Mouse (Mus musculus): ENCODE measurements at regions not wholly inside any gene's neighbourhood (a gene's known extent, or its start where the extent isn't known, plus 50 kb on each side); places are given as distances from the start of the nearest gene placed in this dataset.

DNA sequence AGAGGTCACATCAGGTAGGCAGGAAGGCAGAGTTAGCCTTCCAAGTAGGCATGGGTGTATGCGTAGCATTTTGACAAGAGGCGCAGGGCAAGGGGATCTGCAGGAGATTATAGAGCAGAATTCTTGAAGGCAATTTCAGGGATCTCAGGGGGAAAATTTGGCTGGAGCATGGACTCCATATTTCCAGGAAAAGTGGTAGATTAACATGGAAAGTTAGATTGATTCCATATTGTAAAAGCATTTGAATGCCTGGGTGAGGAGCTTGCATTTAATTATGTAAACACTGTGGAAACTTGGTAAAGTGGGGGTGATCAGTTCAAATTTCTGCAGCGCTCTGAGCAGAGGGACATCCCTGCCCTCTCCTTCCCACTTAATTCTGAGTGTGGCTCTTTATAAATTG, 146.7 kb downstream of the Pax3 start:
- no peak overlapping the region for H3K4me2 ChIP-seq (replicated peaks; ENCODE audit: low read depth, low read length)
- ATAC-seq (ENCODE audit: low FRiP score, low TSS enrichment), result no peak
- 94% methylated on average over 3 of the region's 3 CpGs for WGBS
- no peak overlapping the region for H3K9ac ChIP-seq (replicated peaks; ENCODE audit: low read length)
- no peaks in the 10 kb centered on the region for H3K9me3 ChIP-seq (ENCODE audit: low read length)
- no peak overlapping the region for H3K4me3 ChIP-seq (ENCODE audit: low read length)
- H3K4me1 ChIP-seq (ENCODE audit: insufficient read depth, low read length), result no peaks in the 10 kb centered on the region
- H3K27ac ChIP-seq (ENCODE audit: low read length), result no peak overlapping the region
- no peaks in the 10 kb centered on the region for H3K36me3 ChIP-seq (ENCODE audit: insufficient read depth, low read length)
- H3K27me3 ChIP-seq (ENCODE audit: insufficient read depth, low read length), result no peaks in the 10 kb centered on the region

DNA sequence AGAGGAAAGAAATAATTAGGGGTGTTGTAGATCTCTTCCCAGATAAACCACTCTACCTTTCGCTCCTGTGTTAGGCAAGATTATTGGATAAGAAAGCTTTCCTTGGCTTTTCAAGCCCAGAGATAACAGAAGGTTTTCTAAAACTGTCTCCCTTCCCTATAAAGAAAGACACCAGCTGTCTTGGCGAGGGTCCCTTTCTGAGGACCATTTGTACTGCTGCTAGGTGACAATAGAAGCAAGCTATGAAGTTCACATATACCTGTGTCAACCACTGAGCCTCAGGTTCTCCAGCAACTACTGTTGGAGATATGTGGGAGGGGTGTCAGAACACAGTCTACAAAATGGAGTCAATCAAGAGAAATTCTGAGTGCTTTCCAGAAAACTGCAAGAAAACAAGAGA, 164.6 kb downstream of the Pax3 start:
- Histone ChIP-seq H3K4me1 (ENCODE audit: insufficient read depth, low read length) (no peaks in the 10 kb centered on the region), H3K36me3 (ENCODE audit: insufficient read depth, low read length) (no peaks in the 10 kb centered on the region), H3K4me2 (replicated peaks; ENCODE audit: low read depth, low read length) (no peak overlapping the region), H3K4me3 (ENCODE audit: low read length) (no peak overlapping the region), H3K27me3 (ENCODE audit: insufficient read depth, low read length) (no peaks in the 10 kb centered on the region), H3K27ac (ENCODE audit: low read length) (no peak overlapping the region), H3K9me3 (ENCODE audit: low read length) (no peaks in the 10 kb centered on the region), H3K9ac (replicated peaks; ENCODE audit: low read length) (no peak overlapping the region)
- no peak for ATAC-seq (ENCODE audit: low FRiP score, low TSS enrichment)
- 73% methylated on average over 2 of the region's 2 CpGs for WGBS

DNA sequence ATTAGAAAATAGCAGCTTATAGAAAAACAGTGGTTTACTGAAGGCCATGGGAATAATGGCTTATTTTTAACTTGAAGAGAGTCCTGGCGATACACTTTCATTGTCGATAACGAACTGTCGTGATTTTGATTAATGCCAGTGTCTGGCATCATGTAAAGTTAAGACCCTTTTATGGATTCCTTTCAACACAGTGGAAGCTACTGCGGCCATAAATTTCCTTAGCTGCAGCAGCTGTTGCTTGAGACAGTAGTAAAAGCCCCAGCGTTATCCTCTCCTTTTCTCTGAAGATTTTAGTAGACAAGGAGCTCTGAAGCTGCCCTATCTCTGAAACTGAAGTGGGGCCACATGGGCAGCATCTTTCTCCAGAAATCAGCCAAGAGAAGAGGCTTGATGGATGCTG, 175.2 kb downstream of the Pax3 start:
- no peaks in the 10 kb centered on the region for H3K36me3 ChIP-seq (ENCODE audit: insufficient read depth, low read length)
- WGBS, result 8% methylated on average over 6 of the region's 6 CpGs
- H3K9ac ChIP-seq (replicated peaks; ENCODE audit: low read length), result no peak overlapping the region
- no peaks in the 10 kb centered on the region for H3K9me3 ChIP-seq (ENCODE audit: low read length)
- no peaks in the 10 kb centered on the region; the same call in 1 of the 2 replicates for H3K4me1 ChIP-seq (ENCODE audit: insufficient read depth, low read length)
- ATAC-seq (ENCODE audit: low FRiP score, low TSS enrichment), result no peak
- peaks cover 62% of the 10 kb centered on the region for H3K27me3 ChIP-seq (ENCODE audit: insufficient read depth, low read length)
- no peak overlapping the region for H3K27ac ChIP-seq (ENCODE audit: low read length)
- H3K4me2 ChIP-seq (replicated peaks; ENCODE audit: low read depth, low read length), result no peak overlapping the region
- H3K4me3 ChIP-seq (ENCODE audit: low read length), result no peak overlapping the region

DNA sequence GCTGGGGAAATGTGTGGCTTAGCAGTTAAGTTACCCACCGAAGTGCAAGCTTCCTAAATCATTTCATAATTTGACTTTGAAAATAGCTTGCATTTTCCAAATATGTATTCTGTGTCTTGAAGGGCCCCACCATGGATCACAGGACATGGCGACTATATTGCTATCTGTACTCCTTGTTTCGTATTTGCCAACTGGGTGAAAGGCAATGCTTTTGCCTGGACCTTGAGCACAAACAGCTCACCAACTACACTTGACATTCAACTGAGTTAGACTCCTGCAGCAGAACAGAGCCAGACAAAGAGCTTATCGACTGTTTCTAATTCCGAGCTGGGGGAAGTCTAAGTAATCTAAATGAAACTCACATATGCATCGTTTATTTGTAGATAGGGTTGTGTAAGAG, 175.9 kb downstream of the Pax3 start:
- H3K27me3 ChIP-seq (ENCODE audit: insufficient read depth, low read length), result peaks cover 64% of the 10 kb centered on the region
- H3K36me3 ChIP-seq (ENCODE audit: insufficient read depth, low read length), result no peaks in the 10 kb centered on the region
- ATAC-seq (ENCODE audit: low FRiP score, low TSS enrichment), result no peak
- H3K4me1 ChIP-seq (ENCODE audit: insufficient read depth, low read length), result no peaks in the 10 kb centered on the region; the same call in 1 of the 2 replicates
- no peak overlapping the region for H3K9ac ChIP-seq (replicated peaks; ENCODE audit: low read length)
- H3K4me2 ChIP-seq (replicated peaks; ENCODE audit: low read depth, low read length), result no peak overlapping the region
- 81% methylated on average over 6 of the region's 6 CpGs for WGBS
- no peaks in the 10 kb centered on the region for H3K9me3 ChIP-seq (ENCODE audit: low read length)
- H3K27ac ChIP-seq (ENCODE audit: low read length), result no peak overlapping the region
- no peak overlapping the region for H3K4me3 ChIP-seq (ENCODE audit: low read length)

DNA sequence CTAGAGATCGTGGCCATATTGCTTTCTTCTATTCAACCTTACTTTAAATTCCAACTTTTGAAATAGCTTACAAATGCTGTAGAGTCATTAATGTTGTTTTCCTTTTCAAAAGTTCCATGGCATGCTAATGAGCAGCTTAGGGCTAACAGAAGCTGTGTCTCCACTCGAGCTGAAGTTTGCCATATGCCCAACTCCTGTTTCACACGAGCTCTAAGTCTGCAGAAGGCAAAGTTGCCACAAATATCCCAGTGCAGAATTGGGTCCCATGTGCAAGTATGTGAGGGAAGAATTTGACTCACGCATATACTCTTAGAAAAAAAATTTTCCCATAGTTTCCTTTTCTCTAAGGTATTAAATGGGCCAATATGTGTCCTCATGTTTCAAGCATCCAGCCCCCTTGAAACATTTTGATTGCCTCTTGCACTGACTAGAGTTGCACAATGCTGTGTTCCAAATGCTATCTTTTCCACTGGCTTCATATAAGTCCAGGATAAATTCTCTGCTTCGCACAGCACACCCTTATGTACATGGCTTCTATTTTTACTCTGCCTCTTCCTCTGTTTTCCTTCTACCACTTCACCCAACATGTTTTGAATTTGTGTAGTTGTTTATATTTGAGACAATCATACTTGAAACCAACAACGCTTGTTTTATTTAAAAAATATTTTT, 178.9 kb downstream of the Pax3 start:
- Histone ChIP-seq H3K4me3 (ENCODE audit: low read length) (no peak overlapping the region), H3K4me1 (ENCODE audit: insufficient read depth, low read length) (no peaks in the 10 kb centered on the region; the same call in 1 of the 2 replicates), H3K4me2 (replicated peaks; ENCODE audit: low read depth, low read length) (no peak overlapping the region), H3K27me3 (ENCODE audit: insufficient read depth, low read length) (peaks cover 74% of the 10 kb centered on the region), H3K27ac (ENCODE audit: low read length) (no peak overlapping the region), H3K9ac (replicated peaks; ENCODE audit: low read length) (no peak overlapping the region), H3K36me3 (ENCODE audit: insufficient read depth, low read length) (no peaks in the 10 kb centered on the region), H3K9me3 (ENCODE audit: low read length) (no peaks in the 10 kb centered on the region)
- no peak for ATAC-seq (ENCODE audit: low FRiP score, low TSS enrichment)
- 81% methylated on average over 6 of the region's 6 CpGs for WGBS

DNA sequence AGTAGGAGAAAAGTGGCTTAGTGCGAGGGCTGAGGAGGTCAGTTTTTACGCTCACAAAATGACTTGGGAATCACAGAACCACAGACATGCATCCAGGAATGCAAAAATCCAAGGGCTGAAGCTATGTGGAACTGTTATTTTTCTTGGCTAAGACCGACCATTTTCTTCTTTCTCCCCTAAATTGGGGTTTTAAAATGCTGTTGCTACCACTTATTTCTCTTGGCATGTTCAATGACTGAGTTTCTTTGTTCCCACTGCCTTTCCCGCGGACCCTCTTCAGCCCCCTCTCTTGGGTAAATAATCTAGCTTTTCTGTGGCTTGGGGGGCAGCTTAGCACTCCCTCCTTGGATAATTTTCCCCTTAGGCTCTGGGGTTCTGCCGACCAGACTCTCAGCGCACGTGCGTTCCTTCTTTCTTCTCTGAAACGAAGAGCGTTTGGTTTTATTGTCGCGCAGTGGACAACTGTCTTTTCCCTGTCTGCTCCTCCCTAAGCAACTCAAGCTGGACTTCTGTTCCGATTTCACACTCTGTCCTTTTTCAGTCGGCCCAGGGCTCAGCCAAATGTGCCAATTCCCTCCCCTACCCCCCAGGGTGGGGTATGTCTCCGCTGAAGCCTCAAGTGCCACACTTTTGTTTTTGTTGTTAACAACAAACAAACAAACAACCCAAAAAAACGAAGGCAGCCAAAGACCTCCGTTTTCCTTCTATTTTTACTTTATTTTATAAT, 180.2 kb downstream of the Pax3 start:
- no peak overlapping the region for H3K4me3 ChIP-seq (ENCODE audit: low read length)
- H3K27ac ChIP-seq (ENCODE audit: low read length), result no peak overlapping the region
- no peak overlapping the region for H3K9ac ChIP-seq (replicated peaks; ENCODE audit: low read length)
- H3K27me3 ChIP-seq (ENCODE audit: insufficient read depth, low read length), result peaks cover 79% of the 10 kb centered on the region
- ATAC-seq (ENCODE audit: low FRiP score, low TSS enrichment), result no peak
- H3K4me1 ChIP-seq (ENCODE audit: insufficient read depth, low read length), result no peaks in the 10 kb centered on the region; the same call in 1 of the 2 replicates
- H3K4me2 ChIP-seq (replicated peaks; ENCODE audit: low read depth, low read length), result peak overlapping the region; percentile 26
- no peaks in the 10 kb centered on the region for H3K9me3 ChIP-seq (ENCODE audit: low read length)
- H3K36me3 ChIP-seq (ENCODE audit: insufficient read depth, low read length), result no peaks in the 10 kb centered on the region
- WGBS, result 19% methylated on average over 18 of the region's 18 CpGs

DNA sequence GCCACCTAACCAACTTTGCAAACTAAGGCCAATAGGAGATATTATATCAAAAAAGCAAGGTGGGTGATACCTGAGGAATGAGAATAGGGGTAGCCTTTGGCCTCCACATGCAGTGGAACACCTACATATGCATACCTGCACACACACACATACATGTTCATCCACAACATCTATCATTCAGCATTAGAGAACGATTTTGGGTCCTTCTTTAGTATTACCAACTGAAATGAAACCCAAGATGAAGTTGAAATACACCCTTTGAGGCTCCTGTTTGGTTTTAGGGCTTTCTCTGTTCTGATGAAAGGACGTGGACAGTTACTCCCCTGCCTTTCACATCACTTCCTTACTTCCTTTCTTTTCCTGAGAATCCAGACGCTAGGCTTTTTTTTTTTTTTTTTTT, 180.9 kb downstream of the Pax3 start:
- no peak overlapping the region for H3K9ac ChIP-seq (replicated peaks; ENCODE audit: low read length)
- WGBS, result 30% methylated on average over 3 of the region's 3 CpGs
- no peaks in the 10 kb centered on the region for H3K9me3 ChIP-seq (ENCODE audit: low read length)
- H3K4me2 ChIP-seq (replicated peaks; ENCODE audit: low read depth, low read length), result no peak overlapping the region
- H3K36me3 ChIP-seq (ENCODE audit: insufficient read depth, low read length), result no peaks in the 10 kb centered on the region
- H3K4me1 ChIP-seq (ENCODE audit: insufficient read depth, low read length), result no peaks in the 10 kb centered on the region; the same call in 1 of the 2 replicates
- peaks cover 82% of the 10 kb centered on the region for H3K27me3 ChIP-seq (ENCODE audit: insufficient read depth, low read length)
- H3K27ac ChIP-seq (ENCODE audit: low read length), result no peak overlapping the region
- H3K4me3 ChIP-seq (ENCODE audit: low read length), result no peak overlapping the region
- no peak for ATAC-seq (ENCODE audit: low FRiP score, low TSS enrichment)

DNA sequence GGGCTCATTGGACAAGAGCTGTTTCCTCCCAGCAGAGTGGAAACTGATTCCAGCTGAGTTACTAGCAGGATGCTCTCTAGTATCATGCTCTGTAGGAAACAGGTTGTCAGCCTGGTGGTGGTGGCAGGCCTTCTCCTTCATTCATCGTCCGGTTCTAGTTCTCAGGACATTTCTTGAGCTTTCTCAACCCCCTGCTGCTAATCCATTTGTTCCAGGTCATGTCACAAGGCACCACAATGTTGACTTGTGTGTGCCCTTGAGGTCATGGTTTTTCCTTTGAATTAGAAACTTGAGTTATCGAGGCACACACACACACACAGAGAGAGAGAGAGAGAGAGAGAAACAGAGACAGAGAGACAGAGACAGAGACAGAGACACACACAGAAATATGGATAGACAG, 183.5 kb downstream of the Pax3 start:
- WGBS, result 6% methylated on average over 3 of the region's 3 CpGs
- H3K9ac ChIP-seq (replicated peaks; ENCODE audit: low read length), result no peak overlapping the region
- H3K27me3 ChIP-seq (ENCODE audit: insufficient read depth, low read length), result peaks cover 79% of the 10 kb centered on the region
- no peak overlapping the region for H3K4me2 ChIP-seq (replicated peaks; ENCODE audit: low read depth, low read length)
- H3K4me3 ChIP-seq (ENCODE audit: low read length), result no peak overlapping the region
- H3K4me1 ChIP-seq (ENCODE audit: insufficient read depth, low read length), result peaks cover 5% of the 10 kb centered on the region; the same call in 1 of the 2 replicates
- H3K9me3 ChIP-seq (ENCODE audit: low read length), result no peaks in the 10 kb centered on the region
- no peaks in the 10 kb centered on the region for H3K36me3 ChIP-seq (ENCODE audit: insufficient read depth, low read length)
- H3K27ac ChIP-seq (ENCODE audit: low read length), result no peak overlapping the region
- ATAC-seq (ENCODE audit: low FRiP score, low TSS enrichment), result no peak

DNA sequence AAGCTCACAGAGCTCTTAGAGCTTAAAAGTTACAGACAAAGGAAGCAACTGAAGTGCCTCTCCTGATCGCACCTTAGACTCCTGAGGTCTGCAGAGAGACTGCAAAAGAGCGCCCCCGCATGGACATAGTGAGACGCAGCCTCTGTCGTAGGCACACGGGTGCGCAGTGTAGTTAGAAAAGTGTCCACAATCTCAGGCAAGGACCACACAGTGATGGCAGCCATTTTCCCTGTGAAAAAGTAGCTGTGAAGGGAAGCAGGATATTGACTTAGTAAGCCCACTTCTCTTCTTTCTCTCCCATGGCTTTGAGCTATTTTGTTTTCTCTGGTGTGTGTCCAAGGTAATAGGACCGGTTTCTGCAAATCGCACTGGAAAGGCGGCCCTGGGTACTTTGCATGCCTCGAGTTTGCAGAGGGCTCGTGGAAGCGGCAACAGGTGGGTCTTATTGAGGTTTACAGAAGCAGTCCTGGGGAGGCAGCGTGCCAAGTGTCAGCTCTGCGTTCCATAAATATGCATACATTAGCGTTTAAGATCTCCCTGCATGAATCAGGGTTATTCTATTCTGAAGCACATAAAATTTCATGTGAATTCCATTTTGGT, 188.0 kb downstream of the Pax3 start:
- Histone ChIP-seq H3K9me3 (ENCODE audit: low read length) (no peaks in the 10 kb centered on the region), H3K27ac (ENCODE audit: low read length) (no peak overlapping the region), H3K4me2 (replicated peaks; ENCODE audit: low read depth, low read length) (peak overlapping the region; percentile 28; the same call in 1 of the 2 replicates), H3K4me3 (ENCODE audit: low read length) (no peak overlapping the region), H3K4me1 (ENCODE audit: insufficient read depth, low read length) (peaks cover 5% of the 10 kb centered on the region; the same call in 1 of the 2 replicates), H3K27me3 (ENCODE audit: insufficient read depth, low read length) (peaks cover 61% of the 10 kb centered on the region), H3K36me3 (ENCODE audit: insufficient read depth, low read length) (no peaks in the 10 kb centered on the region), H3K9ac (replicated peaks; ENCODE audit: low read length) (no peak overlapping the region)
- 20% methylated on average over 16 of the region's 16 CpGs for WGBS
- no peak for ATAC-seq (ENCODE audit: low FRiP score, low TSS enrichment)

DNA sequence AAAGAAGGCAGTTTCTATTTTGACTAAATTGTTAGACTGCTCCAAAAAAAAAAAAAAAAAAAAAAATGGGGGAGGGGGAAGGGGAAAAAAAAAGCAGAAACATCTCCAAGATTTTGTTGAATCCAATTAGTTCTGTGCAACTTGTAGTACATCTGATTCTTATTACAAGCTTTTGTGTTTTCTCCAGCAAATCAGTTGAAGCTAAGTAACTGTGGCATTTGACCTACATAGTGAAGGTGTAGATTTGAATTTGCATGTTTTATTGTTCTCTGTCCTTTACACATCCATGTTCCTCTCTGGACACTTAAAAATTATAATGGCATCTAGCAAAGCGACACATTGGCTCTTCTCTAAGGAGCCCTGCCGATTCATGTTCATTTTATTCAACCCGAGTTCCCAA, 192.6 kb downstream of the Pax3 start:
- H3K9me3 ChIP-seq (ENCODE audit: low read length), result no peaks in the 10 kb centered on the region
- 91% methylated on average over 3 of the region's 3 CpGs for WGBS
- peaks cover 5% of the 10 kb centered on the region; the same call in 1 of the 2 replicates for H3K4me1 ChIP-seq (ENCODE audit: insufficient read depth, low read length)
- no peak overlapping the region for H3K4me3 ChIP-seq (ENCODE audit: low read length)
- H3K27ac ChIP-seq (ENCODE audit: low read length), result no peak overlapping the region
- H3K9ac ChIP-seq (replicated peaks; ENCODE audit: low read length), result no peak overlapping the region
- H3K4me2 ChIP-seq (replicated peaks; ENCODE audit: low read depth, low read length), result no peak overlapping the region
- peaks cover 22% of the 10 kb centered on the region for H3K27me3 ChIP-seq (ENCODE audit: insufficient read depth, low read length)
- no peak for ATAC-seq (ENCODE audit: low FRiP score, low TSS enrichment)
- no peaks in the 10 kb centered on the region for H3K36me3 ChIP-seq (ENCODE audit: insufficient read depth, low read length)

Measured in kidney, embryonic 16.5 days (tissue).